Mouse (Mus musculus) midbrain, embryonic 14.5 days (tissue): Measurements from ENCODE around the gene Ccdc187. TPM values are rescaled to one million over a fixed set of nuclear protein-coding genes. Genes with fewer than 3 reads are reported as not detected.

Experiments
- ATAC-seq: fragments of 200-750 bp; cut with Nextera tagmentation; 2 replicates; pipeline ENCODE4 v1.8.0; 2017; ENCODE audit warnings: moderate number of reproducible peaks, moderate library complexity; ENCODE audit not compliant: low FRiP score, low TSS enrichment
- DNase-seq: peaks from one replicate; pipeline ENCODE4 v3.0.0-alpha.2; 2015
- H3K27ac ChIP-seq: fragments of 300-500 bp; sonication (generic); replicated peaks from 2 replicates; pipeline ENCODE4 v1.5.1; 2014; ENCODE audit warnings: mild to moderate bottlenecking, low read depth, low read length, moderate library complexity
- H3K27me3 ChIP-seq: fragments of 300-500 bp; sonication (generic); 2 replicates; pipeline ENCODE4 v1.6.1; 2014; ENCODE audit warnings: low read length, control low read depth, mixed read lengths; ENCODE audit not compliant: control insufficient read depth, insufficient read depth
- H3K36me3 ChIP-seq: fragments of 300-500 bp; sonication (generic); 2 replicates; pipeline ENCODE4 v1.6.1; 2014; ENCODE audit warnings: low read length, control low read depth; ENCODE audit not compliant: control insufficient read depth, insufficient read depth
- H3K4me1 ChIP-seq: fragments of 300-500 bp; sonication (generic); 2 replicates; pipeline ENCODE4 v1.6.1; 2014; ENCODE audit warnings: mild to moderate bottlenecking, antibody characterized with exemption, low read length, control low read depth; ENCODE audit not compliant: control insufficient read depth, insufficient read depth
- H3K4me2 ChIP-seq: fragments of 300-500 bp; sonication (generic); 2 replicates; pipeline ENCODE4 v1.6.1; 2014; ENCODE audit warnings: mild to moderate bottlenecking, low read length, moderate library complexity
- H3K4me3 ChIP-seq: fragments of 300-500 bp; sonication (generic); replicated peaks from 2 replicates; pipeline ENCODE4 v1.5.1; 2014; ENCODE audit warnings: low read depth, low read length
- H3K9ac ChIP-seq: fragments of 300-500 bp; sonication (generic); replicated peaks from 2 replicates; pipeline ENCODE4 v1.6.1; 2014; ENCODE audit warnings: mild to moderate bottlenecking, low read length, moderate library complexity
- H3K9me3 ChIP-seq: fragments of 300-500 bp; sonication (generic); 2 replicates; pipeline ENCODE4 v1.6.1; 2016; ENCODE audit warnings: low read length, control low read depth, mixed read lengths; ENCODE audit not compliant: control insufficient read depth
- WGBS: fragments of 180-500 bp; shearing (Covaris S2); extraction: QIAGEN DNeasy Blood & Tissue Kit; methylation state at CpG from one replicate; pipeline ENCODE4 v1.1.7; 2014; 5-methylcytosine and 5-hydroxymethylcytosine counted together
- polyA plus RNA-seq: library from polyadenylated mRNA; unstranded; fragments of >200 nt; fragmentation: Nextera tagmentation; extraction: Ambion mirVana; gene quantifications from 2 replicates; pipeline ENCODE4 v1.2.1, GENCODE M21; 2014

The Ccdc187 gene
- polyA plus RNA-seq, 1 experiment from 2014 or later: 0.20 TPM

DNA sequence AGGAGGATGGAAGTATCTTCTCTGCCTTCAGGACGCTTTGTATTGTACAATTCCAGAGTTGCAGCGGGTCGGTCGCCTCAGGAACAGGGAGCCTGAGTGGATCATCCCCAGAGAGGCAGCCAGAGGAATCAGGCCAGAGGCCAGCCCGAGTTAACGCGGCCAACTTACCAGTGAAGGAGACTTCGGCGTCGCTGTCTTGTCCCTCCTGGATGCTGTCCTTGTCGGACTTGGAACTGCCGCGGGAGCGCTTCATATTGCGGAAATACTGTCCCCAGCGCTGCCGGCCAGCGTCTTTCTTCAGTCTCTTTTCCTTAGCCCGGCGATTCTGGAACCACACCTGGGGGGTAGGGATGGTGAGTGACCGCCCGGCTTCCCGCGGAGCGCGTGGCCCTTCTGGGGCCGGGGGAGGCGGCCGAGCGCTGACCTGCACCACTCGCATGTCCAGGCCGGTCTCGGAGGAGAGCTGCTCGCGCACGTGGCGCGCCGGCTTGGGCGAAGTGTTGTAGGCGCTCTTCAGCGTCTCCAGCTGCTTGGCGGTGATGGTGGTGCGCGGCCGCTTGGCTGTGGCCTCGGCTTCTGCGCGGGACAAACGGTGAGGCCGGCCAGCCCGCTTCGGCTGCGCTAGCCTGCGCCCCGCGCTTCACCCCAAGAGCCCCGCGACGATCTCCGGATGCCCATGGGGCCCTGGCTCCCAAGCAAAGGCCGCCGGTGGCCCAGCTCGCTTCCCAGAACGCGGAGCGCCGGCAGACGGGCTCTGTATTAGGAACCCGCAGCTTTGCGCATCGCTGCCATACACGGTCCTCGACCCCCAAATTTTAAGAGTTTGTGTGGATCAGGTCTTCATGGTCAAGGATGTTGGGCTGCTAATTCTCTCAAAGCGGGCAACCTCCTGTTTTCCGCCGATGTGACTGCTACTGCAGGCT is 92.2 kb downstream of the Ccdc187 start:
- no peaks in the 10 kb centered on the region for H3K36me3 ChIP-seq
- H3K9me3 ChIP-seq: no peaks in the 10 kb centered on the region
- under 1% methylated on average over 77 of the region's 77 CpGs for WGBS
- DNase-seq: peak; percentile 59
- H3K27me3 ChIP-seq: peaks cover 98% of the 10 kb centered on the region
- peak overlapping the region; percentile 41 for H3K4me2 ChIP-seq
- H3K4me1 ChIP-seq: peaks cover 17% of the 10 kb centered on the region
- no peak overlapping the region for H3K9ac ChIP-seq
- peak overlapping the region; percentile 19; the same call in 1 of the 2 replicates for H3K4me3 ChIP-seq
- no peak overlapping the region for H3K27ac ChIP-seq
- no peak for ATAC-seq

DNA sequence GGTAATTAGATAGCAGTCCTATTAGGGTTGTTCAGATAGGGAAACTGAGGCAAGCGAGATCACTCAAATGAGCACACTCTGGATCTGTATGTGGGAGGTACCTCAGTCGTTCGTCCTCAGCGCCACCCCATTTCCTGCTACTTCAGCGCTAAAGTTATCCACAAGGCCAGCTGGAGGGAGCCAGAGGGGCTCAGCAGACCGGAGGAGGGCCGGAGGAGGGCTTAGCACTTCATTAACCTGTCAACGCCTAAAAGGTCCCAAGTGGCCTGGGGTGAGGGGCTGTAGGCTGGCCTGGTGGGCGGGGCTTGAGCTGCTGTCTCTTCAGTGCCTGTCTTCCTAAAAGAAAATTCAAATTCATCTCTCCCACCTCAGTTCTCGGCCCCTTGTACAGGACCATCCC is 95.9 kb downstream of the Ccdc187 start:
- WGBS: under 1% methylated on average over 10 of the region's 10 CpGs
- Histone ChIP-seq H3K36me3 (no peaks in the 10 kb centered on the region), H3K4me2 (no peak overlapping the region), H3K9ac (no peak overlapping the region), H3K9me3 (no peaks in the 10 kb centered on the region), H3K4me1 (peaks cover 17% of the 10 kb centered on the region), H3K27me3 (peaks cover 87% of the 10 kb centered on the region), H3K27ac (no peak overlapping the region), H3K4me3 (no peak overlapping the region)
- ATAC-seq: no peak
- peak; percentile 19 for DNase-seq

DNA sequence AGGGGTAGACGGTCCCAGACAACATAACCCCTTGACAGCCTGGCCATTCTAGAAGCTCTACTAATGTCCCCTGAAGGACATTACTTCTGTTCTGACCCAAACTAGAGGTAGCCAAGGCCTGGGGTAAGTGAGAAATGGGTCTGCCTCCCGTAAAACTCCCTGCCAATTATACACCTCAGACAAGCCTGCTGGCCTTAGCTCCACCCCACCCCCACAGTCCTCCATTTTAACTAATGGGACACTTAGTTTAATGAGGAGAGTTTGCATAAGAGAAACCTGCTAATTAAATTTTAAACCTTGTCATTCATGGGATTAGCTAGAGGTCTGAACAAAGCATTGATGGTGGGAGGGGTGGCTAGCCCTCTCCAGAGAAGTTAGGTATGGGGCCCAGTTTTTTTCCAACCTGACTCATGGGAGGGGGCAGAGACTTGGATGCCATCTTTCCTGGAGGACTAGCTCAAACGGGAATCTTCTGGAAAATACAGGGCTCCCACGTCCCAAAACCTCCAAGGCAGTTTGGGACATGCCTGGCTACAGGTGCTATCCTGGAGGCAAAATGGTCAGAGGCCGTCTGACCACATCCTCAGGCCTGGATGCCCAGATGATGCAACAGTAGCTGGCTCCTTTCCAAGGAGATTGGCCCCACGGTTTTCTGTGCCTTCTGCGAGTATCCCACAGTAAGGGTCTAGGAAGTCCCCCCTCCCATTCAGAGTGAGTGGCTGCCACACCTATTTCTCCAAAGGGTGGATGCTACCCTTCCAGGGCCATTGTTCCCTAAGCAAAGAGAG is 99.6 kb downstream of the Ccdc187 start:
- Histone ChIP-seq H3K4me2 (no peak overlapping the region), H3K36me3 (no peaks in the 10 kb centered on the region), H3K27ac (no peak overlapping the region), H3K9ac (no peak overlapping the region), H3K9me3 (no peaks in the 10 kb centered on the region), H3K27me3 (peaks cover 59% of the 10 kb centered on the region), H3K4me3 (no peak overlapping the region), H3K4me1 (peaks cover 11% of the 10 kb centered on the region; the same call in 1 of the 2 replicates)
- WGBS: 37% methylated on average over 7 of the region's 7 CpGs
- DNase-seq (no peak), ATAC-seq (no peak)

Other genes starting within 250 kb of the Ccdc187 start
- 8.2 and 10.3 TPM in 2 replicates for gene Nacc2, start 171.3 kb downstream of the Ccdc187 start, polyA plus RNA-seq
- gene Lhx3, start 86.3 kb downstream of the Ccdc187 start, polyA plus RNA-seq: not detected in 2 replicates
- gene Qsox2, start 57.0 kb downstream of the Ccdc187 start, polyA plus RNA-seq: 11.9 and 15.5 TPM in 2 replicates
- 99.4 and 121 TPM in 2 replicates for gene Gpsm1, start 21.0 kb upstream of the Ccdc187 start, polyA plus RNA-seq
- 27.9 and 28.1 TPM in 2 replicates for gene Dnlz, start 57.6 kb upstream of the Ccdc187 start, polyA plus RNA-seq
- gene Card9, start 66.4 kb upstream of the Ccdc187 start, polyA plus RNA-seq: 1.5 and 1.7 TPM in 2 replicates
- gene Snapc4, start 86.1 kb upstream of the Ccdc187 start, polyA plus RNA-seq: 25.3 and 30.7 TPM in 2 replicates
- 143 and 161 TPM in 2 replicates for gene Entr1, start 94.8 kb upstream of the Ccdc187 start, polyA plus RNA-seq
- gene Pmpca, start 94.8 kb upstream of the Ccdc187 start, polyA plus RNA-seq: 68.0 and 80.9 TPM in 2 replicates
- 20.7 and 26.3 TPM in 2 replicates for gene Inpp5e, start 114.6 kb upstream of the Ccdc187 start, polyA plus RNA-seq
- gene Sec16a, start 150.7 kb upstream of the Ccdc187 start, polyA plus RNA-seq: 24.3 and 32.4 TPM in 2 replicates
- 22.0 and 33.9 TPM in 2 replicates for gene Notch1, start 222.1 kb upstream of the Ccdc187 start, polyA plus RNA-seq